Comparison of ENCODE assay signal across 7 mouse cellular contexts in the genomic region with DNA sequence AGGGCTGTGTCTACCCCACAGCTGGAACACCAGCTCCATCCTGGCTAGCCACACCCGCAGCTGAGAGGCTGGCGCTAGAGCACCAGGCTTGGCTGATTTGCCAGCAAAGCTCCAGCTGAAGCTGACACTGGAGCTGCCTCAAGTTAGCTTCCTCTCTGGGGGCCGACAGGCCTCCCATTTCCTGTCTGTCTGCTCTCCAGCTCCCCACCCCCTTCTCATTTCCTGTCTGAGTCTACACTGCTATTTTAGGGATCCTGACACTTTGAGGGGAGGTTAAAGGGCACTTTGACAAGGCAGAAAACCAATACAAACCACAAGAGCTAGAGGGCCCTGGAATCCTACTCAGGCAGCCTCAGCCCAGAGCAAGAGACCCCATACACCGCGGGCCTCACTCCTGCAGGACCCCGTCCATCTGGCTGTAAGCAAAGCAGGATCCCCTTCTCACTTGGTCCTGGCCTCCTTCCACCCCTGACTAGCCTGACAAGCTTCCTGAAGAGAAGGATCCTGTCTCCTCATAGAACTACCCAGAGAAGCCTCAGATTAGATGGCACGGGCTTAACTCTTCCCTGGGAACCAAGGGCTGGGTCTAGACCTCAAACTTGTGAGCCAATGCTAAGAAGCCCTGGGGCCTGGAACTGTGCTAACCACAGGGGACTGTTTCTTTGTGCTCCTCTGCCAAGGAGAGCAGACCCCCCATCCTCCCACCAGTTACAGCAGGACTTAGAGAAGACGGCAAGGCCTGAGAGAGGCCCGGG. TPM values are rescaled to one million over a fixed set of nuclear protein-coding genes. Genes with fewer than 3 reads are reported as not detected.
DNase-seq lines count a peak whose midpoint lies in the region; ATAC-seq lines count a peak whose summit lies in the region.

No protein-coding gene starts in this region.

- 0 out of 2 replicates have a peak, but pooled peaks cover under 1% of the 10 kb centered on the region for H3K36me3 ChIP-seq in hindbrain, embryonic 16.5 days (ENCODE audit: control insufficient read depth, insufficient read depth, low read length)
- peaks cover 47% of the 10 kb centered on the region for H3K36me3 ChIP-seq in limb, embryonic 13.5 days
- H3K36me3 ChIP-seq in midbrain, embryonic 15.5 days (replicated peaks), result no peaks in the 10 kb centered on the region

- H3K9me3 ChIP-seq in hindbrain, embryonic 16.5 days (ENCODE audit: control insufficient read depth, low read length), result no peaks in the 10 kb centered on the region
- H3K9me3 ChIP-seq in limb, embryonic 13.5 days, result no peaks in the 10 kb centered on the region
- no peaks in the 10 kb centered on the region for H3K9me3 ChIP-seq in midbrain, embryonic 15.5 days

- no peaks in the 10 kb centered on the region for H3K27me3 ChIP-seq in hindbrain, embryonic 16.5 days (replicated peaks; ENCODE audit: control insufficient read depth, insufficient read depth, low read length)
- H3K27me3 ChIP-seq in limb, embryonic 13.5 days, result no peaks in the 10 kb centered on the region
- no peaks in the 10 kb centered on the region for H3K27me3 ChIP-seq in midbrain, embryonic 15.5 days (replicated peaks)

- H3K4me3 ChIP-seq in hindbrain, embryonic 16.5 days (ENCODE audit: low read length), result no peak overlapping the region
- no peak overlapping the region for H3K4me3 ChIP-seq in limb, embryonic 13.5 days
- no peak overlapping the region for H3K4me3 ChIP-seq in midbrain, embryonic 15.5 days

- ATAC-seq in hindbrain, embryonic 16.5 days, result peak; percentile 47
- peak; percentile 86 for ATAC-seq in limb, embryonic 13.5 days (ENCODE audit: low FRiP score, low read depth)
- no peak for ATAC-seq in midbrain, embryonic 15.5 days (replicated peaks)

- peak; percentile 76 for DNase-seq in MN1 (ENCODE audit: low spot score)
- DNase-seq in brain, adult 2 months (ENCODE audit: low read depth, low spot score), result peak; percentile 73
- DNase-seq in gastrocnemius, adult 8-10 months (ENCODE audit: low spot score in 2 of 2), result peak; percentile 77 to 82
- DNase-seq in testis, postnatal 10 days (ENCODE audit: low spot score), result peak; percentile 57

- H3K9ac ChIP-seq in hindbrain, embryonic 16.5 days (ENCODE audit: low read depth, low read length), result no peak overlapping the region
- peak overlapping the region; percentile 55 for H3K9ac ChIP-seq in limb, embryonic 13.5 days
- no peak overlapping the region for H3K9ac ChIP-seq in midbrain, embryonic 15.5 days

- WGBS in hindbrain, embryonic 16.5 days, result 69% methylated on average over 9 of the region's 9 CpGs
- WGBS in limb, embryonic 13.5 days, result 10% methylated on average over 9 of the region's 9 CpGs
- 70% methylated on average over 9 of the region's 9 CpGs for WGBS in midbrain, embryonic 15.5 days

- no peak overlapping the region for H3K4me2 ChIP-seq in hindbrain, embryonic 16.5 days (ENCODE audit: low read length)
- peak overlapping the region; percentile 36 for H3K4me2 ChIP-seq in limb, embryonic 13.5 days (replicated peaks)
- H3K4me2 ChIP-seq in midbrain, embryonic 15.5 days, result no peak overlapping the region

- H3K4me1 ChIP-seq in hindbrain, embryonic 16.5 days (ENCODE audit: control insufficient read depth, insufficient read depth, low read depth, low read length), result peaks cover 15% of the 10 kb centered on the region
- H3K4me1 ChIP-seq in limb, embryonic 13.5 days, result peaks cover 65% of the 10 kb centered on the region
- no peaks in the 10 kb centered on the region for H3K4me1 ChIP-seq in midbrain, embryonic 15.5 days

- H3K27ac ChIP-seq in hindbrain, embryonic 16.5 days (ENCODE audit: low read depth, low read length), result peak overlapping the region; percentile 72
- H3K27ac ChIP-seq in limb, embryonic 13.5 days, result peak overlapping the region; percentile 98
- H3K27ac ChIP-seq in midbrain, embryonic 15.5 days, result peak overlapping the region; percentile 8

RNA-seq across cellular contexts. Expression of a gene that starts 37.2 kb away (rescaled TPM):
- 1 to 10 TPM; 3.3 to 5.4 (median 3.9) TPM for total RNA-seq in gastrocnemius, adult 8-10 months (2022)
- 7.4 and 9.7 TPM in 2 replicates for polyA plus RNA-seq in hindbrain, embryonic 16.5 days (2015; fragmentation: Nextera tagmentation; extraction: Ambion mirVana)
- 29.5 and 30.9 TPM in 2 replicates for polyA plus RNA-seq in limb, embryonic 13.5 days (2015; fragmentation: Nextera tagmentation; extraction: Ambion mirVana)
- polyA plus RNA-seq in midbrain, embryonic 15.5 days (2015; fragmentation: Nextera tagmentation; extraction: Ambion mirVana), result 9.1 and 10.0 TPM in 2 replicates

RNA-seq across cellular contexts. Expression of a gene that starts 37.4 kb away (rescaled TPM):
- total RNA-seq in gastrocnemius, adult 8-10 months (2022), result not detected
- 0.85 and 1.2 TPM in 2 replicates for polyA plus RNA-seq in hindbrain, embryonic 16.5 days (2015; fragmentation: Nextera tagmentation; extraction: Ambion mirVana)
- polyA plus RNA-seq in limb, embryonic 13.5 days (2015; fragmentation: Nextera tagmentation; extraction: Ambion mirVana), result 0.15 and 0.36 TPM in 2 replicates
- polyA plus RNA-seq in midbrain, embryonic 15.5 days (2015; fragmentation: Nextera tagmentation; extraction: Ambion mirVana), result 0.62 and 0.75 TPM in 2 replicates

RNA-seq across cellular contexts. Expression of a gene that starts 38.2 kb away (rescaled TPM):
- 10 to 100 TPM; 22.5 to 28.5 (median 25.7) TPM for total RNA-seq in gastrocnemius, adult 8-10 months (2022)
- polyA plus RNA-seq in hindbrain, embryonic 16.5 days (2015; fragmentation: Nextera tagmentation; extraction: Ambion mirVana), result 114 and 117 TPM in 2 replicates
- polyA plus RNA-seq in limb, embryonic 13.5 days (2015; fragmentation: Nextera tagmentation; extraction: Ambion mirVana), result 77.6 and 80.3 TPM in 2 replicates
- polyA plus RNA-seq in midbrain, embryonic 15.5 days (2015; fragmentation: Nextera tagmentation; extraction: Ambion mirVana), result 129 and 132 TPM in 2 replicates

RNA-seq across cellular contexts. Expression of a gene that starts 59.6 kb away (rescaled TPM):
- total RNA-seq in gastrocnemius, adult 8-10 months (2022), result 100 to 1,000 TPM; 194 to 210 (median 203) TPM
- polyA plus RNA-seq in hindbrain, embryonic 16.5 days (2015; fragmentation: Nextera tagmentation; extraction: Ambion mirVana), result 346 and 350 TPM in 2 replicates
- polyA plus RNA-seq in limb, embryonic 13.5 days (2015; fragmentation: Nextera tagmentation; extraction: Ambion mirVana), result 287 and 298 TPM in 2 replicates
- 276 and 282 TPM in 2 replicates for polyA plus RNA-seq in midbrain, embryonic 15.5 days (2015; fragmentation: Nextera tagmentation; extraction: Ambion mirVana)

Comparison
In these comparisons a context has a peak if more than half of its experiments do, and no peak if none do; other contexts are left out.
1. H3K27ac ChIP-seq: peak in every context shown above with its lines; median percentile 98 in limb, embryonic 13.5 days; 72 in hindbrain, embryonic 16.5 days; 8 in midbrain, embryonic 15.5 days.